Mouse (Mus musculus) layer of hippocampus, postnatal 14 days (tissue): ENCODE data around the gene Rgs17. TPM values are rescaled to one million over a fixed set of nuclear protein-coding genes. Genes with fewer than 3 reads are reported as not detected.

Experiments used
- total RNA-seq, 2 experiments: library from RNA; stranded (reverse); gene quantifications; 2 replicates each; pipeline ENCODE4 v1.2.3; 2021

Rgs17 gene
- total RNA-seq, 2 experiments from 2014 or later, result 33.4 to 38.4 TPM

Other genes with a start within 250 kb of the Rgs17 start
- gene Fbxo5, start 116.8 kb downstream of the Rgs17 start, total RNA-seq, result 1 to 10 TPM; 1.4 to 1.7 TPM
- gene Mtrf1l, start 98.5 kb downstream of the Rgs17 start, total RNA-seq, result 1 to 10 TPM; 8.7 to 9.8 TPM